Mouse (Mus musculus) MEL (cell line): Measurements from ENCODE around the gene Mlh1. TPM values are rescaled to one million over a fixed set of nuclear protein-coding genes. Genes with fewer than 3 reads are reported as not detected.

ENCODE experiments used
- DNase-seq: peaks from one replicate; pipeline ENCODE4 v3.0.0; 2011; ENCODE audit warnings: low read depth, low spot score
- H3K27ac ChIP-seq: 2 replicates; pipeline ENCODE4 v1.5.1; 2012; ENCODE audit warnings: low read depth, mild to moderate bottlenecking, control low read depth, low read length, moderate library complexity; ENCODE audit not compliant: control insufficient read depth
- H3K27me3 ChIP-seq, 2 experiments: fragments of 150-350 bp in 1 of 2; sonication (generic) in 1 of 2; 2 replicates each; pipeline ENCODE4 v1.6.1; 2012; ENCODE audit warnings: low read length in 2 of 2, mild to moderate bottlenecking in 2 of 2, improper control_type of control experiment in 1 of 2, moderate library complexity in 1 of 2; ENCODE audit not compliant: insufficient read depth in 2 of 2, control insufficient read depth in 1 of 2
- H3K36me3 ChIP-seq, 2 experiments: 2 replicates each; pipeline ENCODE4 v1.6.1; 2012 to 2014; ENCODE audit warnings: low read length in 2 of 2, improper control_type of control experiment in 1 of 2, inconsistent platforms in 1 of 2, mild to moderate bottlenecking in 1 of 2; ENCODE audit not compliant: insufficient read depth in 2 of 2, control insufficient read depth in 1 of 2
- H3K4me1 ChIP-seq, 2 experiments: fragments of 150-350 bp in 1 of 2; sonication (generic) in 1 of 2; 2 replicates each; pipeline ENCODE4 v1.6.1; 2012; ENCODE audit warnings: low read length in 2 of 2, improper control_type of control experiment in 1 of 2, mild to moderate bottlenecking in 1 of 2; ENCODE audit not compliant: insufficient read depth in 2 of 2, control insufficient read depth in 1 of 2
- H3K4me3 ChIP-seq, 2 experiments: fragments of 150-350 bp in 1 of 2; sonication (generic) in 1 of 2; 2 replicates each; pipeline ENCODE4 v1.5.1; 2012; ENCODE audit warnings: low read depth in 2 of 2, low read length in 2 of 2, mild to moderate bottlenecking in 2 of 2, moderate library complexity in 2 of 2, control low read depth in 1 of 2, improper control_type of control experiment in 1 of 2; ENCODE audit not compliant: control insufficient read depth in 1 of 2, insufficient read depth in 1 of 2
- H3K79me2 ChIP-seq: 2 replicates; pipeline ENCODE4 v1.6.1; 2012; ENCODE audit warnings: mild to moderate bottlenecking, low read length, moderate library complexity; ENCODE audit not compliant: control insufficient read depth, poor library complexity, insufficient read depth
- H3K9ac ChIP-seq: 2 replicates; pipeline ENCODE4 v1.6.1; 2012; ENCODE audit warnings: low read depth, mild to moderate bottlenecking, control low read depth, low read length, moderate library complexity; ENCODE audit not compliant: control insufficient read depth, poor library complexity, severe bottlenecking
- H3K9me3 ChIP-seq: fragments of 150-350 bp; sonication (generic); replicated peaks from 2 replicates; pipeline ENCODE4 v1.6.1; 2012; ENCODE audit warnings: mild to moderate bottlenecking, low read length, improper control_type of control experiment, moderate library complexity; ENCODE audit not compliant: insufficient read depth
- BHLHE40 ChIP-seq: IDR thresholded peaks from 2 replicates; pipeline ENCODE4 v1.6.1; 2012; ENCODE audit warnings: low read depth, mild to moderate bottlenecking, inconsistent platforms, low read length, improper control_type of control experiment, borderline replicate concordance
- CHD1 ChIP-seq: IDR thresholded peaks from 2 replicates; pipeline ENCODE4 v1.6.1; 2012; ENCODE audit warnings: low read depth, mild to moderate bottlenecking, inconsistent platforms, low read length, improper control_type of control experiment
- CTCF ChIP-seq, 3 experiments: IDR thresholded peaks in 2 of 3; conservative IDR thresholded peaks in 1 of 3; 2 replicates each; pipeline ENCODE4 v1.5.1; 2011 to 2012; ENCODE audit warnings: low read length in 3 of 3, low read depth in 2 of 3, mild to moderate bottlenecking in 2 of 3, improper control_type of control experiment in 1 of 3, inconsistent platforms in 1 of 3, mixed read lengths in 1 of 3, moderate library complexity in 1 of 3; ENCODE audit not compliant: control insufficient read depth in 1 of 3, insufficient read depth in 1 of 3, poor library complexity in 1 of 3, severe bottlenecking in 1 of 3
- E2F4 ChIP-seq: IDR thresholded peaks from 2 replicates; pipeline ENCODE4 v1.6.1; 2011; ENCODE audit warnings: low read depth, low read length, improper control_type of control experiment, borderline replicate concordance
- EP300 ChIP-seq, 2 experiments: IDR thresholded peaks; 2 replicates each; pipeline ENCODE4 v1.6.1; 2011; ENCODE audit warnings: improper control_type of control experiment in 2 of 2, low read length in 2 of 2, low read depth in 1 of 2, mild to moderate bottlenecking in 1 of 2
- JUND ChIP-seq: IDR thresholded peaks from 2 replicates; pipeline ENCODE4 v1.6.1; 2011; ENCODE audit warnings: low read depth, mild to moderate bottlenecking, improper control_type of control experiment, low read length
- MAFK ChIP-seq: IDR thresholded peaks from 2 replicates; pipeline ENCODE4 v1.6.1; 2011; ENCODE audit warnings: low read depth, mild to moderate bottlenecking, low read length, improper control_type of control experiment, borderline replicate concordance
- MAZ ChIP-seq: IDR thresholded peaks from 2 replicates; pipeline ENCODE4 v1.6.1; 2012; ENCODE audit warnings: low read depth, mild to moderate bottlenecking, inconsistent platforms, low read length, improper control_type of control experiment
- NELFE ChIP-seq: IDR thresholded peaks from 2 replicates; pipeline ENCODE4 v1.6.1; 2011; ENCODE audit warnings: low read depth, low read length, improper control_type of control experiment
- POLR2A ChIP-seq, 2 experiments: IDR thresholded peaks; 2 replicates each; pipeline ENCODE4 v1.6.1; 2011 to 2012; ENCODE audit warnings: low read length in 2 of 2, mild to moderate bottlenecking in 2 of 2, control low read depth in 1 of 2, improper control_type of control experiment in 1 of 2, low read depth in 1 of 2, moderate library complexity in 1 of 2; ENCODE audit not compliant: control insufficient read depth in 1 of 2, insufficient read depth in 1 of 2, poor library complexity in 1 of 2
- POLR2AphosphoS2 ChIP-seq: IDR thresholded peaks from 2 replicates; pipeline ENCODE4 v1.6.1; 2011; ENCODE audit warnings: low read length, improper control_type of control experiment
- POLR2AphosphoS5 ChIP-seq: IDR thresholded peaks from 2 replicates; pipeline ENCODE4 v1.6.1; 2012; ENCODE audit warnings: low read depth, borderline replicate concordance, mild to moderate bottlenecking, inconsistent platforms, low read length, moderate library complexity, mixed read lengths
- RAD21 ChIP-seq: IDR thresholded peaks from 2 replicates; pipeline ENCODE4 v1.6.1; 2011; ENCODE audit warnings: mild to moderate bottlenecking, low read depth, low read length, improper control_type of control experiment
- SIN3A ChIP-seq: IDR thresholded peaks from 2 replicates; pipeline ENCODE4 v1.6.1; 2012; ENCODE audit warnings: low read length, improper control_type of control experiment, inconsistent platforms
- polyA plus RNA-seq, 2 experiments: library from polyadenylated mRNA; stranded (reverse) in 1 of 2; unstranded in 1 of 2; fragments of >175 nt in 1 of 2; fragments of >200 nt in 1 of 2; gene quantifications; 2 replicates each; pipeline versions ENCODE4 v1.2.1 to v1.2.4; 2012; ENCODE audit warnings: low replicate concordance in 2 of 2, low read depth in 1 of 2; ENCODE audit not compliant: insufficient read length in 2 of 2, insufficient read depth in 1 of 2, missing spikeins in 1 of 2
- total RNA-seq: library from RNA; depleted of rRNA; stranded (reverse); fragments of 300-350 nt; gene quantifications from 2 replicates; pipeline ENCODE4 v1.2.3, GENCODE M21; 2012

Gene Mlh1
- total and polyA plus RNA-seq, 3 experiments: 21.8 to 31.7 TPM; not detected in 1

GRCm38 (mm10) chr9:111289294-111289831, 17.8 kb upstream of the Mlh1 start:
- Histone ChIP-seq H3K79me2 (no peaks in the 10 kb centered on the region), H3K36me3 (0 out of 4 replicates have a peak, but pooled peaks cover 0 to 3% of the 10 kb centered on the region in 2 experiments), H3K27ac (peak overlapping the region; percentile 24; the same call in 1 of the 2 replicates), H3K27me3 (no peaks in the 10 kb centered on the region; a peak in 1 of 4 replicates), H3K4me3 (peak overlapping the region; percentile 0 to 23; a peak in 2 of 4 replicates), H3K9ac (peak overlapping the region; percentile 44), H3K4me1 (no peaks in the 10 kb centered on the region), H3K9me3 (no peaks in the 10 kb centered on the region)
- TF ChIP-seq E2F4: no peak
- no peak for TF ChIP-seq CHD1
- TF ChIP-seq JUND: no peak
- no peak for TF ChIP-seq MAFK
- TF ChIP-seq BHLHE40: no peak
- TF ChIP-seq EP300 (IDR thresholded peaks at IDR 0.05; ENCODE audit: low read depth in 1 of 2, low read length in 2 of 2): peak in 1 of 2 experiments; percentile 10; a peak in 1 of 4 replicates
- DNase-seq: peak; percentile 75

GRCm38 (mm10) chr9:111287956-111288355, 16.4 kb upstream of the Mlh1 start:
- TF ChIP-seq POLR2AphosphoS5: no peak
- no peak for TF ChIP-seq POLR2A (IDR thresholded peaks at IDR 0.05; ENCODE audit: control insufficient read depth in 1 of 2, insufficient read depth in 1 of 2, low read depth in 1 of 2, low read length in 2 of 2, poor library complexity in 1 of 2)
- no peak for TF ChIP-seq POLR2AphosphoS2
- TF ChIP-seq MAZ: no peak
- no peak for TF ChIP-seq NELFE
- no peak for TF ChIP-seq SIN3A
- TF ChIP-seq, all 39 proteins: peak for 0
- H3K9me3 ChIP-seq: no peaks in the 10 kb centered on the region

DNA sequence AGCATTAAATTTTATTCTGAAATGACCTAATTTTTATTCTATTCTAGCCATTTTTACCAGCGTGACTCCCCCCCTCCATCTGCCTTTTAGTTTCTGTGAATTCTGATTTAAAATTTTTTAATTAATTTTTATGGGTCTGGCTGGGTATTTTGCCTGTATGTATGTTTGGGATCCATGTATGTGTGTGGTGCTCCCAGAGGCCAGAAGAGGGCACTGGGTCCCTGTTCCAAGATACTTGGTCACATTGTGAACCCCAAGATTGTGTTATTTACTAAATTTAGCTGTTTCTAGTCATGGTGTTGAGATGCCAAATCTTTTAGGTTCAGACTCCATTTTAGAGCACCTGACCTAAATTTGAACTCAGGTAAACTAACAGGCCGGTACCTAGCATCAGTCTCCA, 14.9 kb upstream of the Mlh1 start:
- DNase-seq: no peak
- Histone ChIP-seq H3K36me3 (0 out of 4 replicates have a peak, but pooled peaks cover 0 to 3% of the 10 kb centered on the region in 2 experiments), H3K79me2 (no peaks in the 10 kb centered on the region), H3K27me3 (no peaks in the 10 kb centered on the region), H3K4me1 (no peaks in the 10 kb centered on the region), H3K9ac (no peak overlapping the region), H3K27ac (no peak overlapping the region), H3K4me3 (no peak overlapping the region), H3K9me3 (no peaks in the 10 kb centered on the region)
- TF ChIP-seq RAD21 (peak; percentile 14), E2F4 (no peak), CTCF (IDR thresholded peaks at IDR 0.05 in 2 of 3, conservative IDR thresholded peaks at IDR 0.05 in 1 of 3; ENCODE audit: control insufficient read depth in 1 of 3, insufficient read depth in 1 of 3, low read depth in 2 of 3, low read length in 3 of 3, poor library complexity in 1 of 3, severe bottlenecking in 1 of 3) (peak in 2 of 3 experiments; percentile 27 to 28; a peak in 2 of 6 replicates)

More at GRCm38 (mm10) chr9:111287956-111288355, 16.4 kb upstream of the Mlh1 start:
- no peak for DNase-seq
- H3K4me1 ChIP-seq: no peaks in the 10 kb centered on the region
- no peaks in the 10 kb centered on the region for H3K79me2 ChIP-seq
- no peak overlapping the region for H3K27ac ChIP-seq
- H3K4me3 ChIP-seq: no peak overlapping the region
- no peaks in the 10 kb centered on the region; a peak in 1 of 4 replicates for H3K27me3 ChIP-seq
- H3K36me3 ChIP-seq: 0 out of 4 replicates have a peak, but pooled peaks cover 0 to 3% of the 10 kb centered on the region in 2 experiments
- no peak overlapping the region for H3K9ac ChIP-seq
